Mouse (Mus musculus) thymus, adult 2 months (tissue): ENCODE measurements around the gene Anks3. TPM values are rescaled to one million over a fixed set of nuclear protein-coding genes. Genes with fewer than 3 reads are reported as not detected.

Experiments
- DNase-seq: peaks from one replicate; pipeline ENCODE4 v3.0.0; 2021
- H3K27ac ChIP-seq: fragments of 200-500 bp; 2 replicates; pipeline ENCODE4 v1.5.1; 2012; ENCODE audit warnings: low read length, control low read depth; ENCODE audit not compliant: control insufficient read depth, insufficient read depth
- H3K27me3 ChIP-seq: fragments of 200-500 bp; 2 replicates; pipeline ENCODE4 v1.6.1; 2012; ENCODE audit warnings: mild to moderate bottlenecking, low read length, moderate library complexity, mixed read lengths; ENCODE audit not compliant: control insufficient read depth, insufficient read depth
- H3K36me3 ChIP-seq: fragments of 200-500 bp; 2 replicates; pipeline ENCODE4 v1.6.1; 2012; ENCODE audit warnings: mild to moderate bottlenecking, low read length, moderate library complexity; ENCODE audit not compliant: control insufficient read depth, insufficient read depth
- H3K4me1 ChIP-seq: fragments of 200-500 bp; replicated peaks from 2 replicates; pipeline ENCODE4 v1.6.1; 2012; ENCODE audit warnings: low read length; ENCODE audit not compliant: control insufficient read depth, insufficient read depth
- H3K4me3 ChIP-seq: fragments of 200-500 bp; 2 replicates; pipeline ENCODE4 v1.5.1; 2012; ENCODE audit warnings: mild to moderate bottlenecking, low read length, control low read depth, moderate library complexity; ENCODE audit not compliant: control insufficient read depth, insufficient read depth
- CTCF ChIP-seq: fragments of 200-500 bp; IDR thresholded peaks from 2 replicates; pipeline ENCODE4 v1.5.1; 2012; ENCODE audit warnings: mild to moderate bottlenecking, control low read depth, low read length, moderate library complexity, borderline replicate concordance; ENCODE audit not compliant: control insufficient read depth, poor library complexity, insufficient read depth; ENCODE audit errors: extremely low read depth
- POLR2A ChIP-seq: fragments of 200-500 bp; IDR thresholded peaks from 2 replicates; pipeline ENCODE4 v1.6.1; 2012; ENCODE audit warnings: mild to moderate bottlenecking, low read length, control low read depth, moderate library complexity; ENCODE audit not compliant: control insufficient read depth, poor library complexity, insufficient read depth; ENCODE audit errors: extremely low read depth
- WGBS: fragments of 180-500 bp; shearing (Covaris S2); methylation state at CpG from one replicate; pipeline ENCODE4 v1.1.7; 2018; 5-methylcytosine and 5-hydroxymethylcytosine counted together
- polyA plus RNA-seq: library from polyadenylated mRNA; depleted of rRNA; stranded (reverse); fragments of >200 nt; gene quantifications from 2 replicates; pipeline ENCODE4 v1.2.3, GENCODE M21; 2012

Anks3 gene
- polyA plus RNA-seq, 1 experiment: 89.0 TPM

- Histone ChIP-seq H3K27ac (no peak overlapping the region), H3K36me3 (no peaks in the 10 kb centered on the region), H3K4me1 (peaks cover 6% of the 10 kb centered on the region), H3K4me3 (no peak overlapping the region), H3K27me3 (no peaks in the 10 kb centered on the region)
- no peak for TF ChIP-seq POLR2A
- TF ChIP-seq CTCF: no peak
- no peak for DNase-seq
- WGBS: 95% methylated on average over 2 of the region's 2 CpGs
Measured at GRCm38 (mm10) chr16:4902390-4902789, 61.6 kb downstream of the Anks3 start.

GRCm38 (mm10) chr16:4901167-4901566, 62.8 kb downstream of the Anks3 start:
- WGBS: 96% methylated on average over 7 of the region's 7 CpGs
- H3K27me3 ChIP-seq: no peaks in the 10 kb centered on the region

GRCm38 (mm10) chr16:4899711-4900110, 64.3 kb downstream of the Anks3 start:
- Histone ChIP-seq H3K27ac (no peak overlapping the region), H3K4me3 (no peak overlapping the region), H3K27me3 (no peaks in the 10 kb centered on the region), H3K4me1 (peaks cover 6% of the 10 kb centered on the region), H3K36me3 (no peaks in the 10 kb centered on the region)
- 98% methylated on average over 2 of the region's 2 CpGs for WGBS
- DNase-seq: no peak
- no peak for TF ChIP-seq CTCF
- no peak for TF ChIP-seq POLR2A

More at GRCm38 (mm10) chr16:4901167-4901566, 62.8 kb downstream of the Anks3 start:
- no peak overlapping the region for H3K27ac ChIP-seq
- DNase-seq: no peak
- H3K36me3 ChIP-seq: no peaks in the 10 kb centered on the region
- no peak for TF ChIP-seq POLR2A
- TF ChIP-seq CTCF: no peak
- peaks cover 6% of the 10 kb centered on the region for H3K4me1 ChIP-seq
- no peak overlapping the region for H3K4me3 ChIP-seq

- Histone ChIP-seq H3K27ac (no peak overlapping the region), H3K4me3 (no peak overlapping the region), H3K27me3 (no peaks in the 10 kb centered on the region), H3K4me1 (peaks cover 6% of the 10 kb centered on the region), H3K36me3 (no peaks in the 10 kb centered on the region)
- no peak for DNase-seq
- WGBS: 22% methylated on average over 6 of the region's 6 CpGs
- TF ChIP-seq POLR2A (no peak), CTCF (no peak)
Measured at GRCm38 (mm10) chr16:4898881-4899280, 65.1 kb downstream of the Anks3 start.

- TF ChIP-seq POLR2A: no peak
- no peak for TF ChIP-seq CTCF
- Histone ChIP-seq H3K27me3 (no peaks in the 10 kb centered on the region), H3K4me1 (peaks cover 6% of the 10 kb centered on the region), H3K4me3 (no peak overlapping the region), H3K36me3 (no peaks in the 10 kb centered on the region), H3K27ac (no peak overlapping the region)
- WGBS: 89% methylated on average over 7 of the region's 7 CpGs
- DNase-seq: no peak
Measured at GRCm38 (mm10) chr16:4897146-4897730, 66.8 kb downstream of the Anks3 start.

- WGBS: 89% methylated on average over 5 of the region's 5 CpGs
- Histone ChIP-seq H3K27me3 (no peaks in the 10 kb centered on the region), H3K4me1 (peaks cover 6% of the 10 kb centered on the region), H3K36me3 (no peaks in the 10 kb centered on the region), H3K27ac (no peak overlapping the region), H3K4me3 (no peak overlapping the region)
- TF ChIP-seq POLR2A (no peak), CTCF (no peak)
- DNase-seq: no peak
Measured at GRCm38 (mm10) chr16:4896249-4897027, 67.6 kb downstream of the Anks3 start.
